Mouse (Mus musculus) left cerebral cortex, adult 8-10 months (tissue): Measurements from ENCODE around the gene Olfr1048. TPM values are rescaled to one million over a fixed set of nuclear protein-coding genes. Genes with fewer than 3 reads are reported as not detected.
"Not testable (repeated sequence)": the region's sequence is repeated elsewhere in the genome, so short reads cannot be mapped to it uniquely, and the experiment has no call there.

Experiments
- DNase-seq, 2 experiments: peaks; one replicate each; pipeline ENCODE4 v3.0.0; 2022; ENCODE audit warnings: low spot score in 2 of 2
- total RNA-seq, 4 experiments: library from RNA; stranded (reverse); gene quantifications; 2 replicates each; pipeline ENCODE4 v1.2.4; 2022

Olfr1048 gene
- not detected for total RNA-seq

GRCm38 (mm10) chr2:86240189-86240588 lies at the start of gene Olfr1048:
TSS of gene Olfr1048 (minus strand) at chr2:86240289.
- DNase-seq = no peak

- not testable (repeated sequence) for DNase-seq
Observed at GRCm38 (mm10) chr2:86278988-86279387, 38.9 kb upstream of the Olfr1048 start, which contains the start of gene Olfr1051. TSS of gene Olfr1051 (minus strand) at chr2:86279088.

GRCm38 (mm10) chr2:86258228-86258627 lies 18.1 kb upstream of the Olfr1048 start, which contains the start of gene Olfr1049:
TSS of gene Olfr1049 (minus strand) at chr2:86258328.
- DNase-seq = not testable (repeated sequence)

- DNase-seq = no peak
Observed at GRCm38 (mm10) chr2:86231301-86231700, 8.8 kb downstream of the Olfr1048 start, which contains the start of gene Olfr1047. TSS of gene Olfr1047 (minus strand) at chr2:86231401.

GRCm38 (mm10) chr2:86219214-86219613 lies 20.9 kb downstream of the Olfr1048 start, which contains the start of gene Olfr1046:
TSS of gene Olfr1046 (minus strand) at chr2:86219314.
- DNase-seq = no peak

GRCm38 (mm10) chr2:86202909-86203308 lies 37.2 kb downstream of the Olfr1048 start, which contains the start of gene Olfr1045:
TSS of gene Olfr1045 (minus strand) at chr2:86203009.
- no peak for DNase-seq

- DNase-seq = no peak
Observed at GRCm38 (mm10) chr2:86195863-86196262, 44.2 kb downstream of the Olfr1048 start.

- no peak for DNase-seq
Observed at GRCm38 (mm10) chr2:86185583-86185982, 54.5 kb downstream of the Olfr1048 start, which contains the start of gene Olfr52. TSS of gene Olfr52 (minus strand) at chr2:86185683.

Other genes starting within 250 kb of the Olfr1048 start
- gene Olfr1031, start 250.0 kb downstream of the Olfr1048 start, total RNA-seq = not detected
- gene Olfr1032, start 234.7 kb downstream of the Olfr1048 start, total RNA-seq = not detected
- gene Olfr1033, start 219.7 kb downstream of the Olfr1048 start, total RNA-seq = not detected
- not detected for gene Olfr1034, start 194.4 kb downstream of the Olfr1048 start, total RNA-seq
- not detected for gene Olfr1036, start 166.3 kb downstream of the Olfr1048 start, total RNA-seq
- not detected for gene Olfr1037, start 152.9 kb downstream of the Olfr1048 start, total RNA-seq
- gene Olfr1039, start 104.4 kb downstream of the Olfr1048 start, total RNA-seq = not detected
- gene Olfr1040, start 93.6 kb downstream of the Olfr1048 start, total RNA-seq = not detected
- not detected for gene Olfr1042, start 78.5 kb downstream of the Olfr1048 start, total RNA-seq
- gene Olfr1043, start 72.8 kb downstream of the Olfr1048 start, total RNA-seq = not detected
- not detected for gene Olfr1044, start 62.5 kb downstream of the Olfr1048 start, total RNA-seq
- not detected for gene Olfr52, start 54.6 kb downstream of the Olfr1048 start, total RNA-seq
- not detected for gene Olfr1045, start 37.3 kb downstream of the Olfr1048 start, total RNA-seq
- gene Olfr1046, start 21.0 kb downstream of the Olfr1048 start, total RNA-seq = not detected
- not detected for gene Olfr1047, start 8.9 kb downstream of the Olfr1048 start, total RNA-seq
- gene Olfr1049, start 18.0 kb upstream of the Olfr1048 start, total RNA-seq = not detected
- gene Olfr1051, start 38.8 kb upstream of the Olfr1048 start, total RNA-seq = not detected
- not detected for gene Olfr1052, start 52.2 kb upstream of the Olfr1048 start, total RNA-seq
- gene Olfr1053, start 75.0 kb upstream of the Olfr1048 start, total RNA-seq = not detected
- gene Olfr1054, start 95.1 kb upstream of the Olfr1048 start, total RNA-seq = not detected
- gene Olfr1055, start 110.0 kb upstream of the Olfr1048 start, total RNA-seq = not detected
- not detected for gene Olfr1056, start 122.2 kb upstream of the Olfr1048 start, total RNA-seq
- gene Olfr1057, start 138.1 kb upstream of the Olfr1048 start, total RNA-seq = not detected
- not detected for gene Olfr1058, start 148.3 kb upstream of the Olfr1048 start, total RNA-seq
- gene Olfr1061, start 173.8 kb upstream of the Olfr1048 start, total RNA-seq = not detected
- gene Olfr1062, start 186.5 kb upstream of the Olfr1048 start, total RNA-seq = not detected
- not detected for gene Olfr1065, start 210.3 kb upstream of the Olfr1048 start, total RNA-seq
- not detected for gene Olfr1066, start 216.0 kb upstream of the Olfr1048 start, total RNA-seq
- not detected for gene Olfr228, start 247.1 kb upstream of the Olfr1048 start, total RNA-seq